ENCODE assay signal across 11 mouse cellular contexts in genomic region chr5:143552911-143553310, GRCm38 (mm10). TPM values are rescaled to one million over a fixed set of nuclear protein-coding genes. Genes with fewer than 3 reads are reported as not detected.
A peak's percentile ranks its signal among the peaks of the same experiment; 100 is the strongest.
DNase-seq lines count a peak whose midpoint lies in the region; ATAC-seq and TF ChIP-seq lines count a peak whose summit lies in the region.
"Had no signal": no experiment of that assay in that cellular context is flagged by ENCODE, and none has a peak within 500 bp of the region (broad histone marks: within the 10 kb centered on the region; RNA-seq: fewer than 3 reads in every experiment).

No protein-coding gene starts in this region.

- no peak overlapping the region for H3K27ac ChIP-seq in forebrain, embryonic 14.5 days (ENCODE audit: low read depth, low read length)
- no peak overlapping the region for H3K27ac ChIP-seq in forebrain, embryonic 15.5 days (replicated peaks)
- H3K27ac ChIP-seq in limb, embryonic 13.5 days, result no peak overlapping the region
- H3K27ac ChIP-seq in limb, embryonic 10.5 days, result no peak overlapping the region
- H3K27ac ChIP-seq in layer of hippocampus, adult 2 months, result peak overlapping the region; percentile 95
- H3K27ac ChIP-seq: macrophage had no signal

- H3K9ac ChIP-seq in forebrain, embryonic 14.5 days (ENCODE audit: low read length), result no peak overlapping the region
- no peak overlapping the region; the same call in 1 of the 2 replicates for H3K9ac ChIP-seq in forebrain, embryonic 15.5 days (replicated peaks)
- H3K9ac ChIP-seq in limb, embryonic 13.5 days, result 0 out of 2 replicates have a peak overlapping the region, but pooled peaks have one; percentile 13

- no peaks in the 10 kb centered on the region for H3K9me3 ChIP-seq in forebrain, embryonic 14.5 days (replicated peaks; ENCODE audit: control insufficient read depth, low read length)
- no peaks in the 10 kb centered on the region for H3K9me3 ChIP-seq in forebrain, embryonic 15.5 days
- H3K9me3 ChIP-seq in limb, embryonic 13.5 days, result no peaks in the 10 kb centered on the region
- no peaks in the 10 kb centered on the region for H3K9me3 ChIP-seq in limb, embryonic 10.5 days (replicated peaks)

- peaks cover 8% of the 10 kb centered on the region; the same call in 1 of the 2 replicates for H3K36me3 ChIP-seq in forebrain, embryonic 14.5 days (ENCODE audit: control insufficient read depth, insufficient read depth, low read length)
- H3K36me3 ChIP-seq in forebrain, embryonic 15.5 days, result no peaks in the 10 kb centered on the region
- H3K36me3 ChIP-seq in limb, embryonic 13.5 days, result peaks cover 17% of the 10 kb centered on the region
- peaks cover 25% of the 10 kb centered on the region for H3K36me3 ChIP-seq in limb, embryonic 10.5 days

- no peak for ATAC-seq in forebrain, embryonic 14.5 days
- no peak for ATAC-seq in forebrain, embryonic 15.5 days (replicated peaks)
- no peak for ATAC-seq in limb, embryonic 13.5 days (ENCODE audit: low FRiP score, low read depth)

- H3K27me3 ChIP-seq in forebrain, embryonic 14.5 days (replicated peaks; ENCODE audit: control insufficient read depth, insufficient read depth, low read length), result no peaks in the 10 kb centered on the region
- H3K27me3 ChIP-seq in forebrain, embryonic 15.5 days, result no peaks in the 10 kb centered on the region
- H3K27me3 ChIP-seq in limb, embryonic 13.5 days, result no peaks in the 10 kb centered on the region
- H3K27me3 ChIP-seq in limb, embryonic 10.5 days (ENCODE audit: low read depth, poor library complexity, severe bottlenecking), result no peaks in the 10 kb centered on the region

- H3K4me1 ChIP-seq in forebrain, embryonic 14.5 days (ENCODE audit: control insufficient read depth, insufficient read depth, low read length), result peaks cover 15% of the 10 kb centered on the region
- H3K4me1 ChIP-seq in forebrain, embryonic 15.5 days, result peaks cover 40% of the 10 kb centered on the region
- H3K4me1 ChIP-seq in limb, embryonic 13.5 days, result peaks cover 20% of the 10 kb centered on the region
- peaks cover 21% of the 10 kb centered on the region for H3K4me1 ChIP-seq in limb, embryonic 10.5 days

- DNase-seq in forebrain, embryonic 14.5 days (ENCODE audit: low spot score), result peak; percentile 11
- DNase-seq in limb, embryonic 10.5 days (ENCODE audit: low spot score), result no peak
- DNase-seq in layer of hippocampus, adult 2 months (ENCODE audit: low spot score in 2 of 2), result peak; percentile 69 to 86
- DNase-seq in right cerebral cortex, postnatal 36 days (ENCODE audit: low spot score in 2 of 2), result peak; percentile 46 to 69
- no peak for DNase-seq in Muller cell, postnatal 12 days (ENCODE audit: inconsistent ontology term)
- no peak for DNase-seq in natural killer cell, adult 2 months (ENCODE audit: low spot score in 2 of 2)
- DNase-seq: cerebellum, adult 11 months; kidney, postnatal 36 days had no signal

- H3K4me3 ChIP-seq in forebrain, embryonic 14.5 days (ENCODE audit: low read depth, low read length), result no peak overlapping the region
- H3K4me3 ChIP-seq in forebrain, embryonic 15.5 days, result no peak overlapping the region
- H3K4me3 ChIP-seq in limb, embryonic 13.5 days, result no peak overlapping the region
- H3K4me3 ChIP-seq in limb, embryonic 10.5 days, result no peak overlapping the region
- H3K4me3 ChIP-seq in layer of hippocampus, adult 2 months, result peak overlapping the region; percentile 22; the same call in 1 of the 2 replicates

- no peak overlapping the region for H3K4me2 ChIP-seq in forebrain, embryonic 14.5 days (ENCODE audit: low read length)
- H3K4me2 ChIP-seq in forebrain, embryonic 15.5 days (replicated peaks), result no peak overlapping the region
- no peak overlapping the region for H3K4me2 ChIP-seq in limb, embryonic 13.5 days (replicated peaks)

- WGBS in forebrain, embryonic 14.5 days, result 46% methylated on average over 6 of the region's 6 CpGs
- WGBS in forebrain, embryonic 15.5 days, result 43% methylated on average over 6 of the region's 6 CpGs
- 68% methylated on average over 6 of the region's 6 CpGs for WGBS in limb, embryonic 13.5 days
- WGBS in limb, embryonic 10.5 days, result 84% methylated on average over 6 of the region's 6 CpGs

- no peak for TF ChIP-seq CTCF in layer of hippocampus, adult 2 months (conservative IDR thresholded peaks at IDR 0.05)

RNA-seq across cellular contexts. Expression of gene Rac1, which starts 25.1 kb away (rescaled TPM):
- 383 and 409 TPM in 2 replicates for polyA plus RNA-seq in forebrain, embryonic 14.5 days (2014; fragmentation: Nextera tagmentation; extraction: Ambion mirVana)
- polyA plus RNA-seq in forebrain, embryonic 15.5 days (2015; fragmentation: Nextera tagmentation; extraction: Ambion mirVana), result 396 and 402 TPM in 2 replicates
- polyA plus RNA-seq in limb, embryonic 13.5 days (2015; fragmentation: Nextera tagmentation; extraction: Ambion mirVana), result 433 and 450 TPM in 2 replicates
- 451 and 473 TPM in 2 replicates for polyA plus RNA-seq in limb, embryonic 10.5 days (2016; fragmentation: Nextera tagmentation; extraction: Ambion mirVana)
- total RNA-seq in layer of hippocampus, adult 2 months (2021), result 100 to 1,000 TPM; 393 to 396 TPM

Comparison
In these comparisons a context has a peak if more than half of its experiments do, and no peak if none do; other contexts are left out.
1. DNase-seq: peak in forebrain, embryonic 14.5 days (single experiment), layer of hippocampus, adult 2 months (2 of 2) and right cerebral cortex, postnatal 36 days (2 of 2); none in limb, embryonic 10.5 days (single experiment), Muller cell, postnatal 12 days (single experiment) and natural killer cell, adult 2 months (0 of 2).